Mouse (Mus musculus) testis, adult 2 months (tissue): ENCODE data around the gene Unk. TPM values are rescaled to one million over a fixed set of nuclear protein-coding genes. Genes with fewer than 3 reads are reported as not detected.
"Not testable (repeated sequence)": the region's sequence is repeated elsewhere in the genome, so short reads cannot be mapped to it uniquely, and the experiment has no call there.

ENCODE experiments used
- H3K27ac ChIP-seq: fragments of 200-500 bp; 2 replicates; pipeline ENCODE4 v1.5.1; 2012; ENCODE audit warnings: low read depth, low read length; ENCODE audit not compliant: control insufficient read depth, insufficient read depth
- H3K27me3 ChIP-seq: fragments of 200-500 bp; 2 replicates; pipeline ENCODE4 v1.6.1; 2012; ENCODE audit warnings: mild to moderate bottlenecking, low read length, moderate library complexity; ENCODE audit not compliant: control insufficient read depth, insufficient read depth
- H3K36me3 ChIP-seq: fragments of 200-500 bp; 2 replicates; pipeline ENCODE4 v1.6.1; 2012; ENCODE audit warnings: mild to moderate bottlenecking, low read length; ENCODE audit not compliant: control insufficient read depth, insufficient read depth
- H3K4me1 ChIP-seq: fragments of 200-500 bp; 2 replicates; pipeline ENCODE4 v1.6.1; 2012; ENCODE audit warnings: low read length; ENCODE audit not compliant: control insufficient read depth, insufficient read depth
- H3K4me3 ChIP-seq: fragments of 200-500 bp; 2 replicates; pipeline ENCODE4 v1.5.1; 2012; ENCODE audit warnings: low read depth, mild to moderate bottlenecking, low read length, moderate library complexity, mixed read lengths; ENCODE audit not compliant: control insufficient read depth
- CTCF ChIP-seq: fragments of 200-500 bp; IDR thresholded peaks from 2 replicates; pipeline ENCODE4 v1.5.1; 2012; ENCODE audit warnings: low read depth, mild to moderate bottlenecking, inconsistent platforms, low read length, moderate library complexity; ENCODE audit not compliant: control insufficient read depth, insufficient read depth, insufficient replicate concordance
- POLR2A ChIP-seq: fragments of 200-500 bp; IDR thresholded peaks from 2 replicates; pipeline ENCODE4 v1.6.1; 2012; ENCODE audit warnings: low read depth, mild to moderate bottlenecking, inconsistent platforms, low read length, moderate library complexity; ENCODE audit not compliant: control insufficient read depth
- polyA plus RNA-seq: library from polyadenylated mRNA; depleted of rRNA; stranded (reverse); fragments of >200 nt; gene quantifications from 2 replicates; pipeline ENCODE4 v1.2.3, GENCODE M21; 2012

The Unk gene
- polyA plus RNA-seq, 1 experiment: 21.5 TPM

GRCm38 (mm10) chr11:116088188-116088587 lies 58.1 kb downstream of the Unk start:
- Histone ChIP-seq H3K27ac (no peak overlapping the region), H3K4me3 (peak overlapping the region; percentile 8; the same call in 1 of the 2 replicates)
- TF ChIP-seq POLR2A: no peak
- TF ChIP-seq CTCF: no peak

GRCm38 (mm10) chr11:116088741-116089394 lies 58.7 kb downstream of the Unk start:
- TF ChIP-seq CTCF: no peak
- TF ChIP-seq POLR2A: no peak
- Histone ChIP-seq H3K4me1 (peaks cover 6% of the 10 kb centered on the region), H3K27me3 (no peaks in the 10 kb centered on the region), H3K27ac (peak overlapping the region; percentile 32; the same call in 1 of the 2 replicates), H3K4me3 (no peak overlapping the region), H3K36me3 (no peaks in the 10 kb centered on the region; the same call in 1 of the 2 replicates)

More at GRCm38 (mm10) chr11:116088188-116088587, 58.1 kb downstream of the Unk start:
- no peaks in the 10 kb centered on the region for H3K27me3 ChIP-seq
- no peaks in the 10 kb centered on the region; the same call in 1 of the 2 replicates for H3K36me3 ChIP-seq
- peaks cover 6% of the 10 kb centered on the region for H3K4me1 ChIP-seq

DNA sequence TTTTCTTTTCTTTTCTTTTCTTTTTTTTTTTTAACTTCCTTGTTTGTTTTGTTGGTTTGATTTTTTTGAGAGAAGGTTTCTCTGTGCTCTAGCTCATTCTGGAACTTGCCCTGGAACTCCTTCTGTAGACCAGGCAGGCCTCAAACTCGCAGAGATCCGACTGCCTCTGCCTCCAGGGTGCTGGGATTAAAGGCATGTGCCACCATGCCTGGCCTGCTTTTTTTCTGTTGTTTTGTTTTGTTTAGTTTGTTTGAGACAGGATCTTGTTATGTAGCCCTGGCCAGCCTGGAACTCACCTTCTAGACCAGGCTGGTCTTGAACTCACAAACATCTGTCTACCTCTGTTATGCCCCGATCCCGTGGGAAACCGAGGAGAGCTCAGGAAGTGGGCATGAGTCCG lies 59.4 kb downstream of the Unk start:
- Histone ChIP-seq H3K4me3 (no peak overlapping the region), H3K27ac (no peak overlapping the region), H3K4me1 (peaks cover 6% of the 10 kb centered on the region), H3K36me3 (no peaks in the 10 kb centered on the region; the same call in 1 of the 2 replicates), H3K27me3 (no peaks in the 10 kb centered on the region)
- TF ChIP-seq CTCF (no peak), POLR2A (no peak)

GRCm38 (mm10) chr11:116091591-116091990 lies 61.5 kb downstream of the Unk start:
- H3K27ac ChIP-seq: no peak overlapping the region
- TF ChIP-seq CTCF (no peak), POLR2A (no peak)
- H3K4me1 ChIP-seq: peaks cover 4% of the 10 kb centered on the region
- no peak overlapping the region for H3K4me3 ChIP-seq
- H3K36me3 ChIP-seq: no peaks in the 10 kb centered on the region
- no peaks in the 10 kb centered on the region for H3K27me3 ChIP-seq

DNA sequence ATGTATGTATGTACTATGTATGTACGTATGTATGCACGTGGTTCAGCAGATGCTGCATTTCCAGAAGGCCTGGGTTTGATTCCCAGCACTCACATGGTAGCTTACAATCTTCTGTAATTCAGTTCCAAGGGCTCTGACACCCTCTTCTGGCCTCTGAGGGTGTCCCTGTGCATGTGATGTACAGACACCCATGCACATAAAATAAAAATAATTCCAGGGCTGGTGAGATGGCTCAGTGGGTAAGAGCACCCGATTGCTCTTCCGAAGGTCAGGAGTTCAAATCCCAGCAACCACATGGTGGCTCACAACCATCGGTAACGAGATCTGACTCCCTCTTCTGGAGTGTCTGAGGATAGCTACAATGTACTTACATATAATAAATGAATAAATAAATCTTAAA lies 62.8 kb downstream of the Unk start:
- H3K36me3 ChIP-seq, H3K27me3 ChIP-seq, H3K4me3 ChIP-seq, H3K4me1 ChIP-seq, H3K27ac ChIP-seq: not testable (repeated sequence)

- TF ChIP-seq POLR2A (no peak), CTCF (no peak)
- H3K36me3 ChIP-seq: no peaks in the 10 kb centered on the region
- peak overlapping the region; percentile 58 for H3K27ac ChIP-seq
These were observed 63.8 kb downstream of the Unk start for GRCm38 (mm10) chr11:116093771-116094565.

DNA sequence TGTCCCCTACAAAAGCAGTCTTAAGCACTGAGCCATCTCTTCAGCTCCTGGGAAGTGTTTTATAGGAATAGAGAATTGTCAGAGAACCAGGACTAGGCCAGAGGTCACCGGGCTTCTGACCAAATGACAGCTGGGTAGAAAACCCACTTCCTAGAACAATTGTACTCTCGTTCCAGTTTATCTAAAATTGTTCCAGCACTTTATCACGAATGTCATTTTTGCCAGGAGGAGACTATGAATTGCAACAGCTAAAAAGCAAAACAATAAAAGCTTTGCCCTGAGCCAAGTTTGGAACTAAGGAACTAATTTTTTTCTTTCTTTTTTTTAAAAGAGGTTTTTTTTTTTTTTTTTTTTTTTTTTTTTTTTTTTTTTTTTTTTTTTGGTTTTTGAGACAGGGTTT lies 65.5 kb downstream of the Unk start:
- TF ChIP-seq CTCF (no peak), POLR2A (no peak)
- Histone ChIP-seq H3K4me3 (no peak overlapping the region), H3K4me1 (peaks cover 10% of the 10 kb centered on the region), H3K36me3 (no peaks in the 10 kb centered on the region), H3K27ac (peak overlapping the region; percentile 79), H3K27me3 (no peaks in the 10 kb centered on the region)

More at GRCm38 (mm10) chr11:116093771-116094565, 63.8 kb downstream of the Unk start:
- no peaks in the 10 kb centered on the region for H3K27me3 ChIP-seq
- no peak overlapping the region for H3K4me3 ChIP-seq
- peaks cover 1% of the 10 kb centered on the region; the same call in 1 of the 2 replicates for H3K4me1 ChIP-seq
